Mouse (Mus musculus) embryonic facial prominence, embryonic 11.5 days (tissue): Measurements from ENCODE around the gene Ehhadh. TPM values are rescaled to one million over a fixed set of nuclear protein-coding genes. Genes with fewer than 3 reads are reported as not detected.
"Not testable (repeated sequence)": the region's sequence is repeated elsewhere in the genome, so short reads cannot be mapped to it uniquely, and the experiment has no call there.

ENCODE experiments used
- ATAC-seq: fragments of 200-750 bp; cut with Nextera tagmentation; replicated peaks from 2 replicates; pipeline ENCODE4 v1.8.0; 2017; ENCODE audit warnings: low read depth; ENCODE audit not compliant: insufficient number of reproducible peaks, low FRiP score, low TSS enrichment
- DNase-seq: peaks from one replicate; pipeline ENCODE4 v3.0.0-alpha.2; 2015; ENCODE audit warnings: low spot score
- H3K27ac ChIP-seq: fragments of 300-500 bp; sonication (generic); replicated peaks from 2 replicates; pipeline ENCODE4 v1.5.1; 2014; ENCODE audit warnings: mild to moderate bottlenecking, low read depth, low read length, control low read depth
- H3K27me3 ChIP-seq: fragments of 300-500 bp; sonication (generic); 2 replicates; pipeline ENCODE4 v1.6.1; 2014; ENCODE audit warnings: mild to moderate bottlenecking, low read length, moderate library complexity, mixed read lengths; ENCODE audit not compliant: control insufficient read depth, insufficient read depth
- H3K36me3 ChIP-seq: fragments of 300-500 bp; sonication (generic); replicated peaks from 2 replicates; pipeline ENCODE4 v1.6.1; 2014; ENCODE audit warnings: low read depth, mild to moderate bottlenecking, low read length, moderate library complexity, mixed read lengths; ENCODE audit not compliant: control insufficient read depth, insufficient read depth
- H3K4me1 ChIP-seq: fragments of 300-500 bp; sonication (generic); 2 replicates; pipeline ENCODE4 v1.6.1; 2014; ENCODE audit warnings: low read length, mixed read lengths; ENCODE audit not compliant: control insufficient read depth, insufficient read depth
- H3K4me2 ChIP-seq: fragments of 300-500 bp; sonication (generic); 2 replicates; pipeline ENCODE4 v1.6.1; 2014; ENCODE audit warnings: low read depth, mild to moderate bottlenecking, control low read depth, low read length, moderate library complexity
- H3K4me3 ChIP-seq: fragments of 300-500 bp; sonication (generic); 2 replicates; pipeline ENCODE4 v1.5.1; 2014; ENCODE audit warnings: low read depth, low read length, control low read depth
- H3K9ac ChIP-seq: fragments of 300-500 bp; sonication (generic); replicated peaks from 2 replicates; pipeline ENCODE4 v1.6.1; 2014; ENCODE audit warnings: mild to moderate bottlenecking, control low read depth, low read length
- H3K9me3 ChIP-seq: fragments of 300-500 bp; sonication (generic); replicated peaks from 2 replicates; pipeline ENCODE4 v1.6.1; 2016; ENCODE audit warnings: mild to moderate bottlenecking, low read length, inconsistent platforms, mixed read lengths; ENCODE audit not compliant: control insufficient read depth
- WGBS: fragments of 180-500 bp; shearing (Covaris S2); extraction: QIAGEN DNeasy Blood & Tissue Kit; methylation state at CpG from one replicate; pipeline ENCODE4 v1.1.7; 2014; 5-methylcytosine and 5-hydroxymethylcytosine counted together
- polyA plus RNA-seq: library from polyadenylated mRNA; unstranded; fragments of >200 nt; fragmentation: Nextera tagmentation; extraction: Ambion mirVana; gene quantifications from 2 replicates; pipeline ENCODE4 v1.2.1, GENCODE M21; 2014

The Ehhadh gene
- polyA plus RNA-seq, 1 experiment from 2014 or later: 2.1 TPM

DNA sequence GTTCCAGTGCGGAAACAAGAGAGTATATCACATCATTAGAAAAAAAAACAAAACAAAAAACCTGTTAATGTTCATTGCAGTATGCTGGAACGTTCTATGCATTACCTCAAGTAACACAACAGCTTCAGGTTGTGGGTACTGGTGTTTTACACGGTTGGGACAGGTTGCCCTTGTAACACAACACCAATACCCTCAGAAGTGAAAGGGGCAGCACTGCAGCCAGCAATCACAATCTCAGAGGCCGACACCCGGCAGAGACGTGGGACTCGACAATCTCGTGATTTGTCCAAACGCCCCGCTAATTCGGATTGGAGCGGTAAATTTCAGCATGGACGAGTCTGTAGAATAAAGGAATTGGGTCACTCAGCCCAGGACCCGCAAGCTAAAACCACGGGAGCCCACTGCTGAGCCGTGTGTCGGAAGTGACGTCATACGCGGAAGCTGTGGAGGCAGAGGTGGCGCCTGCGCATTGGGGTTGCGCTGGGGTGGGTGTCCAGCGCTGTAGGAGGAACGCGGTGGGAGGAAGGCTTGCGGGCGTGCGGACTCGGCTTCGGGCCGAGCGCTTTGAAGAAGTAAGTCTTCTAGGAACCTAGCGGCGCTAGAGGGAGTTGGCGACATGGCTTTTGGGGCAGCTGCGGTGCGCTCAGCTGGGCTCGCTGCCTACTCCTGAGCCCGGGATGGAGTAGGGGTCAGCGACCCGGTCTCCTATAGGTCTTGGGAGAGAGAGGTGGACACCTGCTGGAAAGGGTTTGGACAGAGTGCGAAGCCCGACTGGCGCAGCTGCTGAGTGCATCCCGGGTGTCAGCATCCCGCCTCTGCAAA lies 6.5 kb upstream of the Ehhadh start, which contains the start of gene Map3k13:
Gene Map3k13, plus strand, starts transcription at position 472 of the 822 bp plus-strand sequence.
- peak within 1 kb of the TSS; percentile 84 for H3K4me2 ChIP-seq

DNA sequence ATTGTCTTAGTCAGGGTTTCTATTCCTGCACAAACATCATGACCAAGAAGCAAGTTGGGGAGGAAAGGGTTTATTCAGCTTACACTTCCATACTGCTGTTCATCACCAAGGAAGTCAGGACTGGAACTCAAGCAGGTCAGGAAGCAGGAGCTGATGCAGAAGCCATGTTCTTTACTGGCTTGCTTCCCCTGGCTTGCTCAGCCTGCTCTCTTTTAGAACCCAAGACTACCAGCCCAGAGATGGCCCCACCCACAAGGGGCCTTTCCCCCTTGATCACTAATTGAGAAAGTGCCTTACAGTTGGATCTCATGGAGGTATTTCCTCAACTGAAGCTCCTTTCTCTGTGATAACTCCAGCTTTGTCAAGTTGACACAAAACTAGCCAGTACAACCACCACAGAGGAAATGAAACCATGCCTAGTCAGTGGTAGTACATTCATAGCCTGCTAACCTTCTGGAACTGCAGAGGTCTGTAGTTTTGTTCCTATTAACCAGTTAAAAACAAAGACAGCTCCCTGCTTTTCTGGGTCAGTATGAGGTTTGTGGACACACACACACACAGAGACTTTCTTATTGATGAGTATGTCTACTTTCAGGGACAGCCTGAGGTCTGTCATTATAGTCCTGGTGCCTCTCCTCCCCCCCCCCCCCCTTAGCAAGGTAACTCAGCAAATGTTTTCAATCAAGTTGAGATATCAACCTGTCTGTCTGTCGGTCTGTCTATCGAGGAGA lies 5.6 kb upstream of the Ehhadh start:
- H3K27ac ChIP-seq, H3K4me1 ChIP-seq, ATAC-seq, H3K9me3 ChIP-seq, H3K27me3 ChIP-seq, H3K36me3 ChIP-seq, DNase-seq: not testable (repeated sequence)
- Histone ChIP-seq H3K4me3 (peak overlapping the region; percentile 81), H3K4me2 (peak overlapping the region; percentile 84), H3K9ac (peak overlapping the region; percentile 73)
- 34% methylated on average over 2 of the region's 2 CpGs for WGBS

More for the DNA sequence above, 6.5 kb upstream of the Ehhadh start, which contains the start of gene Map3k13:
- Histone ChIP-seq H3K9me3 (no peaks in the 10 kb centered on the region), H3K4me3 (peak within 1 kb of the TSS; percentile 81), H3K27ac (0 out of 2 replicates have a peak within 1 kb of the TSS, but pooled peaks have one; percentile 41), H3K9ac (peak within 1 kb of the TSS; percentile 73), H3K36me3 (no peaks in the 10 kb centered on the region), H3K27me3 (no peaks in the 10 kb centered on the region), H3K4me1 (no peaks in the 10 kb centered on the region)
- DNase-seq (peak; percentile 97), ATAC-seq (peak; percentile 98)
- WGBS: 2% methylated on average over 47 of the region's 47 CpGs

DNA sequence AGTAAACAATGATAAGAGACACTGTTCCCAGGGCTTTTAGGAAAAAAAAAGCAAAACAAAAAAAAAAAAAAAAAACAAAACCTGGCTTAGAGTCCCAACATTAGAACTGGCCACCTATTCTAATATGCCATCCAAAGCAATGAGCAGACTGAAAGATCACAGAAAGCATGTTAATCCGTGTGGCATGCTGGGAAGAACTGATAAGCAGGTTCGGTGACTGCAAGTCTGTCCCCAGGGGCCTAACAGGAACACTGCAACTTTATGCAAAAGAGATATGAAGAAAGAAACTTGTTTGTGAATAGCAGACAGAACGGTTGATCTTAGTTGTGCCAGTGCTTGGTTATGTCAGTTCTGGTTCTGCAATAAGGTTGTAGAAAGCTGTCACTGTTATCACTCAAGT lies 4.2 kb upstream of the Ehhadh start:
- ATAC-seq: no peak
- Histone ChIP-seq H3K9ac (no peak overlapping the region), H3K4me1 (no peaks in the 10 kb centered on the region), H3K36me3 (no peaks in the 10 kb centered on the region), H3K9me3 (no peaks in the 10 kb centered on the region), H3K27me3 (no peaks in the 10 kb centered on the region), H3K4me2 (no peak overlapping the region), H3K4me3 (no peak overlapping the region), H3K27ac (no peak overlapping the region)
- no peak for DNase-seq
- 61% methylated on average over 3 of the region's 3 CpGs for WGBS

DNA sequence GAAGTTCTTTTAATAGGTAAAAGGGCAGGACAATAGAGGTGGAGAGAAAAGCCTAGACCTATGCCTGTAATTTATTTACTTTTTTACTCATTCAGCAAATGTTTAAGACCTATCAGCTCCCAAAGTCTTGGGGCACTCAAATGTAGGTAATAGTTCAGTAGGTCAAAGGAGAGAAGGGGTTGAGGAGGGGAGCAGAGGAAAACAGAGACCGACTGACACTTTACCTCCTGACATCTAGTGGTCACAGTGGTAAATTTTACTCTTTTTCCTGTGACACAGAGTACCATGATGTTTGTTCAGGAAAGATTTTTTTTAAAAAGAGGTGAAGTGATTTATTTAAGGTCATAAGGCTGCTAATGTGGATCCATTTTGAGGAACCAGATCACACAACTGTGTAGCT lies 2.9 kb upstream of the Ehhadh start:
- Histone ChIP-seq H3K9ac (no peak overlapping the region), H3K27me3 (no peaks in the 10 kb centered on the region), H3K4me1 (no peaks in the 10 kb centered on the region), H3K27ac (no peak overlapping the region), H3K4me3 (no peak overlapping the region), H3K36me3 (no peaks in the 10 kb centered on the region), H3K4me2 (no peak overlapping the region), H3K9me3 (no peaks in the 10 kb centered on the region)
- no peak for ATAC-seq
- 11% methylated on average over 1 of the region's 1 CpGs for WGBS
- DNase-seq: no peak

DNA sequence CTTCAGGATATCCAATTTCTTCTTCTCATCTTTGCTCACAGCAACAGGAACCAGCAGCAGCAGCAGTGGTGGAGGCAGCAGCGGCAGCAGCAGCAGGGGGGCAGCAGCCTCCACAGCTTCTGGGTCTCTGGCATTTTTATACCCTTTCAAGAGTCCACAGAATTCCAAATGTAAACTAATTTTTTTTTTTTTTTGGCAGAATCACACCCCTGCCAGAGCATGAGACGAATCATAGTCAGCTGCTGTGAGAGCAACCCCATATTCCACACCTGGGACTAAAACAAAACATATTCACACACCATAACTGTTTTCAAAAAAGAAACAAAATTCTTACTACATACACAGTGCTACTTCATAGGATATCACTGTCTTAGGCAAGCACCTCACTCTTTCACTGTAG lies 1.6 kb upstream of the Ehhadh start:
- Histone ChIP-seq H3K4me3 (no peak overlapping the region), H3K36me3 (no peaks in the 10 kb centered on the region), H3K9ac (no peak overlapping the region), H3K4me1 (no peaks in the 10 kb centered on the region), H3K9me3 (no peaks in the 10 kb centered on the region), H3K27ac (no peak overlapping the region), H3K4me2 (no peak overlapping the region), H3K27me3 (no peaks in the 10 kb centered on the region)
- 80% methylated on average over 2 of the region's 2 CpGs for WGBS
- DNase-seq: no peak
- no peak for ATAC-seq

DNA sequence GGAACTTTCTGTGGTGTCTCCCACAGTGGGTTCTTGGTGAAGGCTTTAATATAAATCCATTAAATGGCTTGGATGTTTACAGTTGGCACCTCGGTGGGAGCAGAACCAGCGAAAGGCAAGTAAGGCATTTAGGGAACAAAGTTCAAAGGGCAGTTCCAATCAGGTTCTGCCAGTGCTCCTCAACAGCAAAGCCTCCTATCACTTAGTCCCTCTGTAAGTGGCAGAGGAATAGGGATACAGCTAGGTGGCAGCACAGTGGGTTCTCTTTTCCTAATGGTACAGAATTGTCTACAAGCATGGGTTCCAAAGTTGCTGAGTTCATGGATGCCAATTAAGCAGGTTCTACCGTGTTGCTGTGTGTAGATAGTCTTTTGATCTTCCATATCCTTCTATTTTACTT lies 974 bp upstream of the Ehhadh start:
- Histone ChIP-seq H3K27ac (no peak overlapping the region), H3K4me1 (no peaks in the 10 kb centered on the region), H3K36me3 (no peaks in the 10 kb centered on the region), H3K4me2 (no peak overlapping the region), H3K4me3 (no peak overlapping the region), H3K27me3 (no peaks in the 10 kb centered on the region), H3K9ac (no peak overlapping the region), H3K9me3 (no peaks in the 10 kb centered on the region)
- DNase-seq (no peak), ATAC-seq (no peak)
- 39% methylated on average over 3 of the region's 3 CpGs for WGBS

DNA sequence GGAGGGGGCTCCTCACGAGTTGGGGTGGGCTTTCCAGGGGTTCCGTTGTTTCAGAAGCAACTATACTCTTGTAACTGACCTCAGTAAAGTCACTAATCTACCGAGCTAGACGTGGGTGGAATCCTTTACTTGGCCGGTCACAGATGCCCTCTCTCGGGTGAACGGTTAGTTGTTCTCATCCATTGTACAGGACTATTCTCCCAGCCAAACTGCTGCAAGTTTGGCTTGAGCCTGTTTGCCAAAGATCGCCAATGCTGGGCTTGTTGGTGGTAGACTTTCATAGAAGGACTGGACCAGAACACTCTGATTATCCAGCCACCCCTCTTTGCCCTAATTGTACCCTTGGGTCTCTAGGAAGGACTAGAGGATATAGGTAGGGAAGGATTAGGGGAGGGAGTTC lies 1.3 kb downstream of the Ehhadh start:
- Histone ChIP-seq H3K4me2 (no peak overlapping the region), H3K36me3 (no peaks in the 10 kb centered on the region), H3K27me3 (no peaks in the 10 kb centered on the region), H3K4me3 (no peak overlapping the region), H3K4me1 (no peaks in the 10 kb centered on the region), H3K9me3 (no peaks in the 10 kb centered on the region), H3K27ac (no peak overlapping the region), H3K9ac (no peak overlapping the region)
- DNase-seq (no peak), ATAC-seq (no peak)
- WGBS: 89% methylated on average over 8 of the region's 8 CpGs

DNA sequence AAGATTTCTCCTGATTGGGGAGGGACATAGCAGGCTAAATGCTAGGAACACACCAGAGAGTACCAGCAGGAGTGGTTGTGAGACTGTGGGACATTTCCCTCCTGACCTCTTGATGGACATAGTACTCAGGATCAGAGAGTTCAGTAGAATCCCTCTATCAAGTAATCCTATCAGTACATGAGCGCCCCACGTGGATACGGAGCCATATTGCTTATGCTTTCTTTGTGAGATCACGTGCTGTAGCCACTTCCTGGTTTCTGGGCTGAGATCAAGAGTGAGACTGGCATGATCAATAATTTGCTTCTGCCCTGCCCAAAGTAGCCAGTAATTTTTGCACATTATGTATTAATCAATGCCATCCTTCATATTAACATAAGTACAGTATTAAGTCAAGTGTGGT lies 2.6 kb downstream of the Ehhadh start:
- Histone ChIP-seq H3K4me3 (no peak overlapping the region), H3K27me3 (no peaks in the 10 kb centered on the region), H3K27ac (no peak overlapping the region), H3K9me3 (no peaks in the 10 kb centered on the region), H3K36me3 (no peaks in the 10 kb centered on the region), H3K4me1 (no peaks in the 10 kb centered on the region), H3K9ac (no peak overlapping the region), H3K4me2 (no peak overlapping the region)
- ATAC-seq: no peak
- WGBS: 77% methylated on average over 4 of the region's 4 CpGs
- no peak for DNase-seq
